Mouse (Mus musculus): Measurements from ENCODE around the gene Kpna1. TPM values are rescaled to one million over a fixed set of nuclear protein-coding genes. Genes with fewer than 3 reads are reported as not detected.

Kpna1 gene
- total and polyA plus RNA-seq, 3 experiments: 22.1 to 63.9 (median 57.9) TPM

DNA sequence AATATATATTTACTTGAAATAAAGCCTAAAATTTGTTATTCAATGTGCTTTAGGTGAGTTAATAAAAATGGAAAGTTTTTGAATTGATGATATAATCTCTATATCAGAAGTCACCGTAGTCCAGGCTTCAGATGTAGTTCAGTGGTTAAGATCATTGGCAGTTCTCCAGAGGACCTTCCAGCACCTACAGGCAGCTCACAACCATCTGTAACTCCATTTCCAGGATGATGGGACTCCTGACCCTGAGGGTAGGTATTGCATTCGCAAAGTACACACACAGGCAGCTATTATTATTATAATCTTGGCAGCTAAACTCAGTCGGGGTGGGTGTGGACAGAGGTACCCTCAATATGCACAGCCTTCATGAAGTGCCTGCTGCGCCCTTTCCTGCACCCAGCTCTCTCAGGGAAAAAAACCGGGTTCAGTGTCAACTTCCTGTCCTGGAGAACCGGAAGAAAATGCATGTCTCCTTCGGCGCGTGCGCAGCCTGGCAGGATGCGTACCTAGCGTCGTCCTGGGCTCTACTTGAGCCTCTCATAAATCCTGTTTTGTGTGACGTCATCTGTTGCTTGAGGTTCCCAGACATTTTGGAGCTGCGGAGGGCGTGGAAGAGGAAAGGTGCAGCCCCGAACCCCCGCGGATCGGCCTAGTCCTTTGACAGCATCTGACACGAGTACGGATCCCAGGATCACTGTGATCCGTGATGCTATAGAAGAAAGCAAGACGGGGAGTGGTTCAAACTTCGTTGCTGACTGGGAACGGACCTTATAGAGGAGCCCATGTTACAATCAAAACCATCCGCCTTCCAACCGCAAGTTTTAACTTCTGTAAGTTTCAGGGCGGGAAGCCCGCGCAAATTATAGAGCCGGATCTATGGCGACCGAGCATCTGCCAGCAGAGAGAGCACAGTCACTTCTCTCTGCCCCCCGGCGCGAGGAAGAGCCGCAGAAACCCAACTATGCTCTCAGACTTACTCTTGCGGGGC, 62.4 kb downstream of the Kpna1 start, which contains the start of gene Wdr5b:
Gene Wdr5b (plus strand): TSS at position 551 of the 985 bp plus-strand sequence.
- dilution Hi-C loops (cut with MboI; ENCODE audit: extremely low pct_ligation_motif_present, extremely low pct_unique_long_range_greater_than_20kb, low sequenced_read_pairs): no loop called here
- TF ChIP-seq MYC (IDR thresholded peaks at IDR 0.05; ENCODE audit: low read depth, low read length) (peak; percentile 85), SIN3A (IDR thresholded peaks at IDR 0.05; ENCODE audit: low read length) (peak; percentile 94), RAD21 (IDR thresholded peaks at IDR 0.05; ENCODE audit: low read depth, low read length) (no peak; the same call in 1 of the 2 replicates), ZC3H11A (IDR thresholded peaks at IDR 0.05; ENCODE audit: low read depth, low read length) (no peak), EP300 (IDR thresholded peaks at IDR 0.05; ENCODE audit: low read length) (no peak), KAT2A (IDR thresholded peaks at IDR 0.05; ENCODE audit: insufficient replicate concordance, low read length) (peak; percentile 77; the same call in 1 of the 2 replicates), MAZ (IDR thresholded peaks at IDR 0.05; ENCODE audit: low read depth, low read length) (peak; percentile 87; the same call in 1 of the 2 replicates), JUN (IDR thresholded peaks at IDR 0.05; ENCODE audit: insufficient read depth, low read depth, low read length) (peak; percentile 77), POLR2A (IDR thresholded peaks at IDR 0.05; ENCODE audit: low read depth, low read length) (peak; percentile 89), IRF4 (IDR thresholded peaks at IDR 0.05; ENCODE audit: low read depth, low read length) (peak; percentile 34), ZMIZ1 (IDR thresholded peaks at IDR 0.05; ENCODE audit: low read depth, low read length) (0 out of 2 replicates have a peak, but pooled peaks have one; percentile 56), ZKSCAN1 (IDR thresholded peaks at IDR 0.05; ENCODE audit: borderline replicate concordance, low read depth, low read length) (no peak), HCFC1 (IDR thresholded peaks at IDR 0.05; ENCODE audit: low read depth, low read length) (peak; percentile 90), CTCF (conservative IDR thresholded peaks at IDR 0.05 in 1 of 2, IDR thresholded peaks at IDR 0.05 in 1 of 2; ENCODE audit: low read depth in 2 of 2, low read length in 2 of 2) (no peak), ZNF384 (IDR thresholded peaks at IDR 0.05; ENCODE audit: low read depth, low read length) (peak; percentile 94), TCF12 (IDR thresholded peaks at IDR 0.05; ENCODE audit: low read depth, low read length) (peak; percentile 64; the same call in 1 of the 2 replicates), NELFE (IDR thresholded peaks at IDR 0.05; ENCODE audit: low read depth, low read length) (peak; percentile 75), NRF1 (IDR thresholded peaks at IDR 0.05; ENCODE audit: low read depth, low read length) (peak; percentile 97), MXI1 (IDR thresholded peaks at IDR 0.05; ENCODE audit: low read depth, low read length) (peak; percentile 93), BHLHE40 (IDR thresholded peaks at IDR 0.05; ENCODE audit: low read depth, low read length) (0 out of 2 replicates have a peak, but pooled peaks have one; percentile 45), MEF2A (IDR thresholded peaks at IDR 0.05; ENCODE audit: borderline replicate concordance, low read depth, low read length) (peak; percentile 67; the same call in 1 of the 2 replicates), PAX5 (IDR thresholded peaks at IDR 0.05; ENCODE audit: low read length) (no peak), SMC3 (IDR thresholded peaks at IDR 0.05; ENCODE audit: low read depth, low read length) (no peak), POLR2AphosphoS2 (IDR thresholded peaks at IDR 0.05; ENCODE audit: low read depth, low read length) (peak; percentile 98), RCOR1 (conservative IDR thresholded peaks at IDR 0.05; ENCODE audit: low read depth, low read length) (no peak), USF1 (IDR thresholded peaks at IDR 0.05; ENCODE audit: low read depth, low read length) (no peak), UBTF (IDR thresholded peaks at IDR 0.05; ENCODE audit: low read depth, low read length) (0 out of 2 replicates have a peak, but pooled peaks have one; percentile 50), E2F4 (IDR thresholded peaks at IDR 0.05; ENCODE audit: insufficient replicate concordance, low read depth, low read length) (peak; percentile 90; the same call in 1 of the 2 replicates), USF2 (conservative IDR thresholded peaks at IDR 0.05; ENCODE audit: low read depth, low read length) (0 out of 2 replicates have a peak, but pooled peaks have one; percentile 10), ETS1 (conservative IDR thresholded peaks at IDR 0.05; ENCODE audit: low read depth, low read length) (peak; percentile 57), TBP (conservative IDR thresholded peaks at IDR 0.05; ENCODE audit: low read depth, low read length) (peak; percentile 73), GABPA (IDR thresholded peaks at IDR 0.05; ENCODE audit: insufficient replicate concordance, low read depth, low read length) (no peak; the same call in 1 of the 2 replicates), CHD2 (IDR thresholded peaks at IDR 0.05; ENCODE audit: low read length) (peak; percentile 98), MAX (IDR thresholded peaks at IDR 0.05; ENCODE audit: low read length) (peak; percentile 87), MAFK (IDR thresholded peaks at IDR 0.05; ENCODE audit: insufficient replicate concordance, low read length) (no peak), ELF1 (IDR thresholded peaks at IDR 0.05; ENCODE audit: low read depth, low read length) (peak; percentile 95), JUND (conservative IDR thresholded peaks at IDR 0.05; ENCODE audit: low read depth, low read length) (peak; percentile 88)

More for the DNA sequence above, 62.4 kb downstream of the Kpna1 start, which contains the start of gene Wdr5b:
- H3K9ac ChIP-seq (ENCODE audit: insufficient read depth, low read depth): peak within 1 kb of the TSS; percentile 76
- no peaks in the 10 kb centered on the region for H3K27me3 ChIP-seq (replicated peaks)
- no peaks in the 10 kb centered on the region for H3K9me3 ChIP-seq (replicated peaks; ENCODE audit: low read length)
- H3K79me2 ChIP-seq (replicated peaks; ENCODE audit: control insufficient read depth, extremely low read depth, insufficient read depth, poor library complexity, severe bottlenecking): peaks cover 14% of the 10 kb centered on the region
- peak within 1 kb of the TSS; percentile 95 for H3K4me2 ChIP-seq (ENCODE audit: insufficient read depth, low read depth, poor library complexity, severe bottlenecking)
- peak; percentile 100 for DNase-seq (ENCODE audit: extremely low read depth)
- H3K4me1 ChIP-seq (ENCODE audit: control insufficient read depth in 1 of 2, insufficient read depth in 2 of 2): peaks cover 3 to 30% of the 10 kb centered on the region in 2 experiments; a peak in 3 of 4 replicates
- H3K27ac ChIP-seq (ENCODE audit: insufficient read depth, low read depth): peak within 1 kb of the TSS; percentile 35
- H3K36me3 ChIP-seq (replicated peaks in 1 of 2; ENCODE audit: control insufficient read depth in 1 of 2, insufficient read depth in 1 of 2, low read length in 1 of 2): peaks cover 20 to 56% of the 10 kb centered on the region in 2 experiments
- H3K4me3 ChIP-seq (replicated peaks in 1 of 3; ENCODE audit: low read depth in 2 of 3, low read length in 2 of 3, poor library complexity in 1 of 3): peak within 1 kb of the TSS; percentile 65 to 74 (median 65)
- in situ Hi-C loops (cut with MboI; ENCODE audit: low pct_ligation_motif_present, low pct_unique_long_range_greater_than_20kb, low sequenced_read_pairs): no loop called here

Data from CH12.LX (cell line).